Mouse (Mus musculus): Measurements from ENCODE around the gene Dvl2. TPM values are rescaled to one million over a fixed set of nuclear protein-coding genes. Genes with fewer than 3 reads are reported as not detected.

Dvl2 gene
- polyA plus RNA-seq, 1 experiment from 2014 or later, result 52.3 TPM

GRCm38 (mm10) chr11:70053898-70054570 lies 53.6 kb downstream of the Dvl2 start, which contains the start of gene Asgr1:
Gene Asgr1 (plus strand): TSS chr11:70054085.
- ATAC-seq (ENCODE audit: insufficient number of reproducible peaks, low FRiP score, low TSS enrichment, low read depth), result no peak
- 76% methylated on average over 10 of the region's 10 CpGs for WGBS
- H3K9ac ChIP-seq, result no peak within 1 kb of the TSS
- H3K27ac ChIP-seq (replicated peaks), result no peak within 1 kb of the TSS
- H3K27me3 ChIP-seq, result no peaks in the 10 kb centered on the region
- H3K4me3 ChIP-seq (replicated peaks), result no peak within 1 kb of the TSS
- no peaks in the 10 kb centered on the region for H3K9me3 ChIP-seq (replicated peaks)
- no peaks in the 10 kb centered on the region for H3K36me3 ChIP-seq
- H3K4me2 ChIP-seq (replicated peaks), result no peak within 1 kb of the TSS
- H3K4me1 ChIP-seq, result peaks cover 7% of the 10 kb centered on the region; the same call in 1 of the 2 replicates

GRCm38 (mm10) chr11:70055618-70056214 lies 55.3 kb downstream of the Dvl2 start:
- 27% methylated on average over 18 of the region's 18 CpGs for WGBS
- Histone ChIP-seq H3K27me3 (no peaks in the 10 kb centered on the region), H3K4me1 (peaks cover 7% of the 10 kb centered on the region; the same call in 1 of the 2 replicates), H3K4me2 (replicated peaks) (peak overlapping the region; percentile 22; the same call in 1 of the 2 replicates), H3K4me3 (replicated peaks) (0 out of 2 replicates have a peak overlapping the region, but pooled peaks have one; percentile 2), H3K27ac (replicated peaks) (no peak overlapping the region), H3K36me3 (no peaks in the 10 kb centered on the region), H3K9ac (no peak overlapping the region), H3K9me3 (replicated peaks) (no peaks in the 10 kb centered on the region)
- ATAC-seq (ENCODE audit: insufficient number of reproducible peaks, low FRiP score, low TSS enrichment, low read depth), result peak; percentile 16; the same call in 1 of the 2 replicates

DNA sequence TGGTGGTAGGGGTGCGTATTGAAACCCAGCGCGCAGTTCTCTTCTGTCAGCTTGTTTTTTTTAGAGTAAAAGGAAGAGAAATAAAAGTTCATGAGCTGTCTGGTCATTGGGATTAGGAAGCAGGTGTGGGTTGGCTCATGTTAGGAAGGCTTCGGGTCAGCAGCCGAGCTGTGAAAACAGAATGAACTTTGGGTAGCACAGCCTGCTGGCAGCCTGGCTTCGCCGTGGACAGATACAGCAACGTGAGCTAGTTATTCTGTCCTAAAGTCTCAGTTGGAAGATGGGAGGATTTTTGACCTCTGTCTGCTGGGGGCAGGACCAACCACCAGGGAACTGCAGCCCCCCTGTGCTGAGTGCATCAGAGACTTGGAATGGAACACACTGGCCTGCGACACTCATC lies 57.4 kb downstream of the Dvl2 start:
- Histone ChIP-seq H3K27ac (replicated peaks) (no peak overlapping the region), H3K9ac (no peak overlapping the region), H3K27me3 (no peaks in the 10 kb centered on the region), H3K4me1 (peaks cover 7% of the 10 kb centered on the region; the same call in 1 of the 2 replicates), H3K4me2 (replicated peaks) (no peak overlapping the region), H3K36me3 (no peaks in the 10 kb centered on the region), H3K4me3 (replicated peaks) (no peak overlapping the region), H3K9me3 (replicated peaks) (no peaks in the 10 kb centered on the region)
- ATAC-seq (ENCODE audit: insufficient number of reproducible peaks, low FRiP score, low TSS enrichment, low read depth), result no peak
- WGBS, result 84% methylated on average over 9 of the region's 9 CpGs

DNA sequence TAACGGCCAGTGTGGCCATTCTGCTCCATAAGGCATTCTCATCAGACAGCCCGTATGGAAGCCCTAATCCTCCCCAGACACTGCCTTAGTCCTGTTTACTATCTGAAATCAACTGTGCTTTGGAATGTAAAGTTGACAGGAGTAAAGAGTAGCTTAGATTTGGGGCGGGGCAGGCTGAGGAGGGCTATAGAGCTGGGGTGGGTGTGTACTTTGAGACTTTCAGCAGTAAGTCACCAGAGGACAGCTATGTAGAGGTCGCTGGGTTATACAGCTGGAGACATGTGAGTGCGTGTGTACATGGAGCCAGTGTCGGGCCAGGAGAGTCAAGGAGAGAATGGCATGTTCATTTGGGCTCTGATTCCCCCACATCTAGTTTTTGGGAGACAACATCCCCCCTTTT lies 59.5 kb downstream of the Dvl2 start:
- H3K36me3 ChIP-seq, result no peaks in the 10 kb centered on the region
- H3K27ac ChIP-seq (replicated peaks), result no peak overlapping the region
- WGBS, result 57% methylated on average over 6 of the region's 6 CpGs
- peaks cover 7% of the 10 kb centered on the region; the same call in 1 of the 2 replicates for H3K4me1 ChIP-seq
- no peak overlapping the region for H3K9ac ChIP-seq
- H3K4me2 ChIP-seq (replicated peaks), result no peak overlapping the region
- no peak overlapping the region for H3K4me3 ChIP-seq (replicated peaks)
- no peaks in the 10 kb centered on the region for H3K27me3 ChIP-seq
- H3K9me3 ChIP-seq (replicated peaks), result no peaks in the 10 kb centered on the region
- no peak for ATAC-seq (ENCODE audit: insufficient number of reproducible peaks, low FRiP score, low TSS enrichment, low read depth)

MicroRNAs encoded within 50 kb of the gene (microRNA counts, 519-probe panel; counts per million panel counts)
- microRNA mmu-miR-324-3p, result not detected
- microRNA mmu-miR-324-5p, result 2,799 counts per million, percentile 66 among the panel's probes with 10 or more counts

Small RNA genes lying within 50 kb of the gene (microRNA-seq; reads per million reads assigned to microRNA genes)
- gene Gm44349 (ENCODE audit: borderline number of aligned reads), result not detected
- gene Mir324 (ENCODE audit: borderline number of aligned reads), result 2,340 reads per million, percentile 84 among the genes with 10 or more reads in this experiment

Other genes starting within 250 kb of the Dvl2 start
- 24.3 and 28.2 TPM in 2 replicates for gene Polr2a, start 242.0 kb upstream of the Dvl2 start, polyA plus RNA-seq (2015; fragmentation: Nextera tagmentation; extraction: Ambion mirVana)
- 0.15 and 0.18 TPM in 2 replicates for gene Slc35g3, start 238.6 kb upstream of the Dvl2 start, polyA plus RNA-seq (2015; fragmentation: Nextera tagmentation; extraction: Ambion mirVana)
- gene Zbtb4, start 234.7 kb upstream of the Dvl2 start, polyA plus RNA-seq (2015; fragmentation: Nextera tagmentation; extraction: Ambion mirVana), result 5.7 and 6.1 TPM in 2 replicates
- 29.3 and 38.6 TPM in 2 replicates for gene Chrnb1, start 204.7 kb upstream of the Dvl2 start, polyA plus RNA-seq (2015; fragmentation: Nextera tagmentation; extraction: Ambion mirVana)
- 4.1 and 4.4 TPM in 2 replicates for gene Fgf11, start 198.7 kb upstream of the Dvl2 start, polyA plus RNA-seq (2015; fragmentation: Nextera tagmentation; extraction: Ambion mirVana)
- gene Tmem102, start 195.0 kb upstream of the Dvl2 start, polyA plus RNA-seq (2015; fragmentation: Nextera tagmentation; extraction: Ambion mirVana), result 7.5 and 10.0 TPM in 2 replicates
- not detected in 2 replicates for gene Gm39566, start 185.3 kb upstream of the Dvl2 start, polyA plus RNA-seq (2015; fragmentation: Nextera tagmentation; extraction: Ambion mirVana)
- gene Spem2, start 182.1 kb upstream of the Dvl2 start, polyA plus RNA-seq (2015; fragmentation: Nextera tagmentation; extraction: Ambion mirVana), result not detected in 2 replicates
- 0.16 and 0.38 TPM in 2 replicates for gene Spem1, start 178.4 kb upstream of the Dvl2 start, polyA plus RNA-seq (2015; fragmentation: Nextera tagmentation; extraction: Ambion mirVana)
- gene Nlgn2, start 162.8 kb upstream of the Dvl2 start, polyA plus RNA-seq (2015; fragmentation: Nextera tagmentation; extraction: Ambion mirVana), result 10.6 and 11.6 TPM in 2 replicates
- gene Tmem256, start 162.1 kb upstream of the Dvl2 start, polyA plus RNA-seq (2015; fragmentation: Nextera tagmentation; extraction: Ambion mirVana), result 388 and 399 TPM in 2 replicates
- 126 and 148 TPM in 2 replicates for gene Plscr3, start 154.2 kb upstream of the Dvl2 start, polyA plus RNA-seq (2015; fragmentation: Nextera tagmentation; extraction: Ambion mirVana)
- 6.9 TPM in 2 replicates for gene Tnk1, start 141.9 kb upstream of the Dvl2 start, polyA plus RNA-seq (2015; fragmentation: Nextera tagmentation; extraction: Ambion mirVana)
- 0.35 and 0.47 TPM in 2 replicates for gene Tmem95, start 122.6 kb upstream of the Dvl2 start, polyA plus RNA-seq (2015; fragmentation: Nextera tagmentation; extraction: Ambion mirVana)
- 13.8 and 18.1 TPM in 2 replicates for gene Kctd11, start 119.2 kb upstream of the Dvl2 start, polyA plus RNA-seq (2015; fragmentation: Nextera tagmentation; extraction: Ambion mirVana)
- 1.8 and 2.3 TPM in 2 replicates for gene Acap1, start 105.1 kb upstream of the Dvl2 start, polyA plus RNA-seq (2015; fragmentation: Nextera tagmentation; extraction: Ambion mirVana)
- gene 2810408A11Rik, start 99.6 kb upstream of the Dvl2 start, polyA plus RNA-seq (2015; fragmentation: Nextera tagmentation; extraction: Ambion mirVana), result 8.7 and 9.4 TPM in 2 replicates
- gene Neurl4, start 99.5 kb upstream of the Dvl2 start, polyA plus RNA-seq (2015; fragmentation: Nextera tagmentation; extraction: Ambion mirVana), result 7.8 and 8.5 TPM in 2 replicates
- 84.5 and 85.1 TPM in 2 replicates for gene Gps2, start 86.7 kb upstream of the Dvl2 start, polyA plus RNA-seq (2015; fragmentation: Nextera tagmentation; extraction: Ambion mirVana)
- 1,531 and 1,570 TPM in 2 replicates for gene Eif5a, start 78.6 kb upstream of the Dvl2 start, polyA plus RNA-seq (2015; fragmentation: Nextera tagmentation; extraction: Ambion mirVana)
- 2.7 and 6.2 TPM in 2 replicates for gene Ybx2, start 64.8 kb upstream of the Dvl2 start, polyA plus RNA-seq (2015; fragmentation: Nextera tagmentation; extraction: Ambion mirVana)
- 21.1 and 21.7 TPM in 2 replicates for gene Slc2a4, start 52.4 kb upstream of the Dvl2 start, polyA plus RNA-seq (2015; fragmentation: Nextera tagmentation; extraction: Ambion mirVana)
- gene Cldn7, start 35.8 kb upstream of the Dvl2 start, polyA plus RNA-seq (2015; fragmentation: Nextera tagmentation; extraction: Ambion mirVana), result 37.5 and 57.4 TPM in 2 replicates
- gene Ctdnep1, start 19.4 kb upstream of the Dvl2 start, polyA plus RNA-seq (2015; fragmentation: Nextera tagmentation; extraction: Ambion mirVana), result 31.6 and 34.9 TPM in 2 replicates
- gene Elp5, start 18.1 kb upstream of the Dvl2 start, polyA plus RNA-seq (2015; fragmentation: Nextera tagmentation; extraction: Ambion mirVana), result 112 and 113 TPM in 2 replicates
- 543 and 559 TPM in 2 replicates for gene Gabarap, start 9.5 kb upstream of the Dvl2 start, polyA plus RNA-seq (2015; fragmentation: Nextera tagmentation; extraction: Ambion mirVana)
- gene Phf23, start 4.8 kb upstream of the Dvl2 start, polyA plus RNA-seq (2015; fragmentation: Nextera tagmentation; extraction: Ambion mirVana), result 77.8 and 83.0 TPM in 2 replicates
- gene Acadvl, start 14.8 kb downstream of the Dvl2 start, polyA plus RNA-seq (2015; fragmentation: Nextera tagmentation; extraction: Ambion mirVana), result 95.6 and 97.7 TPM in 2 replicates
- 11.4 and 14.4 TPM in 2 replicates for gene Dlg4, start 16.3 kb downstream of the Dvl2 start, polyA plus RNA-seq (2015; fragmentation: Nextera tagmentation; extraction: Ambion mirVana)
- gene Asgr1, start 53.5 kb downstream of the Dvl2 start, polyA plus RNA-seq (2015; fragmentation: Nextera tagmentation; extraction: Ambion mirVana), result 0.24 and 0.27 TPM in 2 replicates
- gene Asgr2, start 92.0 kb downstream of the Dvl2 start, polyA plus RNA-seq (2015; fragmentation: Nextera tagmentation; extraction: Ambion mirVana), result 0.12 and 0.26 TPM in 2 replicates
- gene Mgl2, start 129.7 kb downstream of the Dvl2 start, polyA plus RNA-seq (2015; fragmentation: Nextera tagmentation; extraction: Ambion mirVana), result 0.42 and 2.1 TPM in 2 replicates
- 1.5 and 2.6 TPM in 2 replicates for gene Clec10a, start 155.6 kb downstream of the Dvl2 start, polyA plus RNA-seq (2015; fragmentation: Nextera tagmentation; extraction: Ambion mirVana)
- gene Slc16a11, start 212.2 kb downstream of the Dvl2 start, polyA plus RNA-seq (2015; fragmentation: Nextera tagmentation; extraction: Ambion mirVana), result 6.9 and 11.2 TPM in 2 replicates
- gene Slc16a13, start 220.5 kb downstream of the Dvl2 start, polyA plus RNA-seq (2015; fragmentation: Nextera tagmentation; extraction: Ambion mirVana), result 10.3 and 13.2 TPM in 2 replicates
- gene Bcl6b, start 229.2 kb downstream of the Dvl2 start, polyA plus RNA-seq (2015; fragmentation: Nextera tagmentation; extraction: Ambion mirVana), result 11.9 and 12.4 TPM in 2 replicates
- gene 0610010K14Rik, start 237.3 kb downstream of the Dvl2 start, polyA plus RNA-seq (2015; fragmentation: Nextera tagmentation; extraction: Ambion mirVana), result 157 and 177 TPM in 2 replicates
- 9.5 and 12.0 TPM in 2 replicates for gene Gm21988, start 239.2 kb downstream of the Dvl2 start, polyA plus RNA-seq (2015; fragmentation: Nextera tagmentation; extraction: Ambion mirVana)
- 231 and 240 TPM in 2 replicates for gene Rnasek, start 239.2 kb downstream of the Dvl2 start, polyA plus RNA-seq (2015; fragmentation: Nextera tagmentation; extraction: Ambion mirVana)

All from embryonic facial prominence, embryonic 15.5 days (tissue).